Mouse (Mus musculus): ENCODE measurements around the gene Emp1.

DNA sequence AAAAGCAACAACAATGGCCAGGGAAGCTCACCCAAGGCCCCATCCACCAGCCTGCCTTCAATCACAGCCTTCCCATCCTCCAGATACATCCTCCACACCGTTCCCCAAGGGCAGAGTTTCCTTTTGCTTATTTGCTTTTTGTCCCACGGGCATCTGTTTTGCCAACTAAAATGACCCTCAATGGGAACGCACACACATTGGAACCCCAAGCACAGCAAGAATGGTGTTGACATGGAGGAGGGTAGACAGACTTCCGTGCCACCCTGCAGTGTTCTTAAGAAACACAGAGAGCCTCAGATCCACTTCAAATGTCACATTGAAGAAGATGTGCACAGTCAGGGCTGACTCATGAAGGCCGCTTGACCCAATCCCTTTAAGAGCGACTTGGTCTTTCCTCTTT is 8.6 kb downstream of the Emp1 start:
- TF ChIP-seq CTCF (IDR thresholded peaks at IDR 0.05; ENCODE audit: low read depth) (no peak), EP300 (optimal IDR thresholded peaks at IDR 0.05) (no peak)

Data from stomach, postnatal 0 days (tissue).